Comparison of ENCODE assay signal across 8 mouse cellular contexts in the genomic region with DNA sequence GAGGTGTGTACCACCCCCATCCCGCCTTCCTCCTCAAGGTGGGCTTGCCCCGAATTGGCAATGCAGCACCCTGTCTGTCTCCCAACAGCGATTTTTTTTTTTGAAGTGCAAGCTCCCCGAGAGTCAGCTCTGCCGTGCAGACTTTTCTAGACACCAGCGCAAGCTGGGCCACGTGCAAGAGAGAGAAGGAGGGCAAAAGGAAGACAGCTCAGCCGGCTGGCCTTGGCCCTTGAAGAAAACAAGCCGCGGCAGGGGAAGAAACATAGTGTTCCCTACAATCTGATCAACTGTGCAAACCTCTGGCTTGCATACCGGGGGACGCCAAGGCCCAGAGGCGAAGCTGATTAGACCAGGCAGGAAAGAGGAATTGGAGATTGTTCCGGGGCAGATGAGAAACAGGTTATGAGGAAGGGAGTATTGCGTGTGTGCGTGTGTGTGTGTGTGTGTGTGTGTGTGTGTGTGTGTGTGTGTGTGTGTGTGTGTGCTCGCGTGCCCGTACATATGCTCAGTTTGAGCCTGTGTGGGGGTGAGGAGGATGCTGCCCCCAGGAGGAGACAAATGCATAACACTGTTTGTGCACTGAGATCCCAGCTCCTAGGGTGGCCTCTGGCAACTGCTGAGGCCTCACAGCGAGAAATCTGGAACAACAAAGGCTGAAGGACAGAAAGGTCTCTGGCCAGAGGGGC.
DNase-seq lines count a peak whose midpoint lies in the region; ATAC-seq lines count a peak whose summit lies in the region.

No protein-coding gene starts in this region.

- peak; percentile 25 for DNase-seq in MEL-GATA-1-ER (ENCODE audit: extremely low read depth, low read depth)
- DNase-seq in cerebellum, adult 8-10 months = peak; percentile 21
- DNase-seq in gastrocnemius, adult 18-20 months (ENCODE audit: low spot score) = peak; percentile 80
- peak; percentile 57 to 58 for DNase-seq in layer of hippocampus, postnatal 36 days
- DNase-seq in lung, postnatal 36 days = peak; percentile 78
- DNase-seq in right cerebral cortex, adult 2 months (ENCODE audit: low spot score in 2 of 2) = peak; percentile 37 to 61
- DNase-seq in urinary bladder, postnatal 14 days (ENCODE audit: low spot score) = peak; percentile 86

- no peaks in the 10 kb centered on the region for H3K9me3 ChIP-seq in hindbrain, embryonic 13.5 days

- 0 out of 2 replicates have a peak, but pooled peaks cover 6% of the 10 kb centered on the region for H3K27me3 ChIP-seq in hindbrain, embryonic 13.5 days

- no peak overlapping the region for H3K27ac ChIP-seq in hindbrain, embryonic 13.5 days

- 0 out of 2 replicates have a peak, but pooled peaks have one; percentile 28 for ATAC-seq in hindbrain, embryonic 13.5 days (ENCODE audit: low FRiP score)

- WGBS in hindbrain, embryonic 13.5 days = 44% methylated on average over 16 of the region's 20 CpGs

- H3K4me3 ChIP-seq in hindbrain, embryonic 13.5 days = no peak overlapping the region

- peak overlapping the region; percentile 27 for H3K4me2 ChIP-seq in hindbrain, embryonic 13.5 days

- no peak overlapping the region; the same call in 1 of the 2 replicates for H3K9ac ChIP-seq in hindbrain, embryonic 13.5 days

- H3K4me1 ChIP-seq in hindbrain, embryonic 13.5 days (replicated peaks) = peaks cover 12% of the 10 kb centered on the region

- H3K36me3 ChIP-seq in hindbrain, embryonic 13.5 days = no peaks in the 10 kb centered on the region

Comparison
In these comparisons a context has a peak if more than half of its experiments do, and no peak if none do; other contexts are left out.
1. DNase-seq: peak in every context shown above with its lines; median percentile 86 in urinary bladder, postnatal 14 days; 80 in gastrocnemius, adult 18-20 months; 78 in lung, postnatal 36 days; 58 in layer of hippocampus, postnatal 36 days; 49 in right cerebral cortex, adult 2 months; 25 in MEL-GATA-1-ER; 21 in cerebellum, adult 8-10 months.